Mouse (Mus musculus) C2C12 (cell line): ENCODE measurements around the gene Nkx6-2. TPM values are rescaled to one million over a fixed set of nuclear protein-coding genes. Genes with fewer than 3 reads are reported as not detected.

ENCODE experiments used
- H3K27me3 ChIP-seq: one replicate; pipeline ENCODE4 v1.6.1; 2011; ENCODE audit not compliant: control insufficient read depth, insufficient read depth, insufficient read length
- H3K36me3 ChIP-seq: one replicate; pipeline ENCODE4 v1.6.1; 2011; ENCODE audit not compliant: control insufficient read depth, insufficient read depth
- H3K4me3 ChIP-seq: one replicate; pipeline ENCODE4 v1.5.1; 2011; ENCODE audit warnings: mild to moderate bottlenecking, control low read depth; ENCODE audit not compliant: poor library complexity, insufficient read depth, severe bottlenecking
- H3K79me2 ChIP-seq: one replicate; pipeline ENCODE4 v1.6.1; 2011; ENCODE audit not compliant: control insufficient read depth, insufficient read depth
- H3K79me3 ChIP-seq: one replicate; pipeline ENCODE4 v1.6.1; 2011; ENCODE audit warnings: low read depth, control low read depth
- H3ac ChIP-seq: one replicate; pipeline ENCODE3; 2011; ENCODE audit warnings: low read depth; ENCODE audit not compliant: control insufficient read depth, insufficient read length
- CEBPB ChIP-seq: IDR thresholded peaks from one replicate; pipeline ENCODE4 v1.6.1; 2011; ENCODE audit warnings: low read depth, mild to moderate bottlenecking, control low read depth, moderate library complexity
- CTCF ChIP-seq: IDR thresholded peaks from one replicate; pipeline ENCODE4 v1.5.1; 2011; ENCODE audit not compliant: control insufficient read depth, insufficient read depth, insufficient read length
- FOSL1 ChIP-seq: IDR thresholded peaks from one replicate; pipeline ENCODE4 v1.8.0; 2011; ENCODE audit warnings: mild to moderate bottlenecking, low read length; ENCODE audit not compliant: poor library complexity, insufficient read depth, severe bottlenecking
- MAX ChIP-seq: IDR thresholded peaks from one replicate; pipeline ENCODE4 v1.6.1; 2011; ENCODE audit warnings: mild to moderate bottlenecking, control low read depth
- MYOD1 ChIP-seq: IDR thresholded peaks from one replicate; pipeline ENCODE4 v1.6.1; 2011; ENCODE audit warnings: low read depth; ENCODE audit not compliant: control insufficient read depth, insufficient read length
- MYOG ChIP-seq: IDR thresholded peaks from one replicate; pipeline ENCODE4 v1.6.1; 2011; ENCODE audit not compliant: control insufficient read depth, insufficient read length; ENCODE audit errors: extremely low read depth
- USF1 ChIP-seq: IDR thresholded peaks from one replicate; pipeline ENCODE4 v1.6.1; 2011; ENCODE audit warnings: low read depth, mild to moderate bottlenecking, control low read depth, moderate library complexity
- polyA plus RNA-seq: library from polyadenylated mRNA; unstranded; fragments of >200 nt; fragmentation: generic; extraction: Trizol; gene quantifications from one replicate; pipeline ENCODE4 v1.2.1, GENCODE M21; 2012; ENCODE audit warnings: missing spikeins

Gene Nkx6-2
- polyA plus RNA-seq, 1 experiment: 0.02 TPM

GRCm38 (mm10) chr7:139583094-139583737 is 619 bp upstream of the Nkx6-2 start:
- Histone ChIP-seq H3ac (no peak overlapping the region), H3K4me3 (no peak overlapping the region), H3K27me3 (peaks cover 34% of the 10 kb centered on the region), H3K36me3 (no peaks in the 10 kb centered on the region), H3K79me2 (no peaks in the 10 kb centered on the region), H3K79me3 (no peaks in the 10 kb centered on the region)
- no peak for TF ChIP-seq CTCF
- no peak for TF ChIP-seq MAX
- no peak for TF ChIP-seq CEBPB
- no peak for TF ChIP-seq MYOD1
- no peak for TF ChIP-seq FOSL1
- no peak for TF ChIP-seq MYOG
- TF ChIP-seq USF1: no peak

- Histone ChIP-seq H3K79me3 (no peaks in the 10 kb centered on the region), H3ac (no peak overlapping the region), H3K36me3 (no peaks in the 10 kb centered on the region), H3K4me3 (no peak overlapping the region), H3K79me2 (no peaks in the 10 kb centered on the region), H3K27me3 (peaks cover 26% of the 10 kb centered on the region)
- no peak for TF ChIP-seq MYOD1
- no peak for TF ChIP-seq CTCF
- no peak for TF ChIP-seq FOSL1
- TF ChIP-seq MYOG: no peak
- TF ChIP-seq MAX: no peak
- TF ChIP-seq USF1: no peak
- no peak for TF ChIP-seq CEBPB
These were observed 611 bp downstream of the Nkx6-2 start for GRCm38 (mm10) chr7:139581801-139582571.

GRCm38 (mm10) chr7:139580851-139581775 is 1.5 kb downstream of the Nkx6-2 start:
- Histone ChIP-seq H3K36me3 (no peaks in the 10 kb centered on the region), H3ac (no peak overlapping the region), H3K27me3 (peaks cover 17% of the 10 kb centered on the region), H3K79me2 (no peaks in the 10 kb centered on the region), H3K79me3 (no peaks in the 10 kb centered on the region), H3K4me3 (no peak overlapping the region)
- no peak for TF ChIP-seq MYOD1
- TF ChIP-seq USF1: no peak
- no peak for TF ChIP-seq MAX
- no peak for TF ChIP-seq CTCF
- TF ChIP-seq MYOG: no peak
- TF ChIP-seq CEBPB: no peak
- TF ChIP-seq FOSL1: no peak

GRCm38 (mm10) chr7:139579261-139579905 is 3.2 kb downstream of the Nkx6-2 start:
- Histone ChIP-seq H3K27me3 (peaks cover 4% of the 10 kb centered on the region), H3K79me2 (no peaks in the 10 kb centered on the region), H3ac (no peak overlapping the region), H3K4me3 (no peak overlapping the region), H3K79me3 (no peaks in the 10 kb centered on the region), H3K36me3 (no peaks in the 10 kb centered on the region)
- no peak for TF ChIP-seq FOSL1
- TF ChIP-seq MYOD1: no peak
- no peak for TF ChIP-seq MYOG
- no peak for TF ChIP-seq CEBPB
- no peak for TF ChIP-seq USF1
- TF ChIP-seq CTCF: no peak
- no peak for TF ChIP-seq MAX

- H3K79me2 ChIP-seq: no peaks in the 10 kb centered on the region
- no peak for TF ChIP-seq CTCF
- TF ChIP-seq USF1: no peak
- no peak for TF ChIP-seq CEBPB
- TF ChIP-seq MYOD1: no peak
- no peak for TF ChIP-seq MYOG
- no peak overlapping the region for H3ac ChIP-seq
- no peaks in the 10 kb centered on the region for H3K36me3 ChIP-seq
- no peak overlapping the region for H3K4me3 ChIP-seq
- no peaks in the 10 kb centered on the region for H3K79me3 ChIP-seq
- no peaks in the 10 kb centered on the region for H3K27me3 ChIP-seq
These were observed 6.4 kb downstream of the Nkx6-2 start for GRCm38 (mm10) chr7:139576064-139576686.
